Mouse (Mus musculus) gastrocnemius, adult 8-10 months (tissue): ENCODE measurements at regions not wholly inside any gene's neighbourhood (a gene's known extent, or its start where the extent isn't known, plus 50 kb on each side); places are given as distances from the start of the nearest gene placed in this dataset.

Source experiments
- DNase-seq, 2 experiments: peaks; one replicate each; pipeline ENCODE4 v3.0.0; 2022; ENCODE audit warnings: low spot score in 2 of 2

- DNase-seq = no peak
These were observed 749.3 kb downstream of the H2al1n start for GRCm38 (mm10) chrX:14960294-14960693.

GRCm38 (mm10) chrX:15007023-15007422 lies 796.1 kb downstream of the H2al1n start:
- peak; percentile 19 to 66 for DNase-seq
